Mouse (Mus musculus): ENCODE measurements at regions not wholly inside any gene's neighbourhood (a gene's known extent, or its start where the extent isn't known, plus 50 kb on each side); places are given as distances from the start of the nearest gene placed in this dataset.

DNA sequence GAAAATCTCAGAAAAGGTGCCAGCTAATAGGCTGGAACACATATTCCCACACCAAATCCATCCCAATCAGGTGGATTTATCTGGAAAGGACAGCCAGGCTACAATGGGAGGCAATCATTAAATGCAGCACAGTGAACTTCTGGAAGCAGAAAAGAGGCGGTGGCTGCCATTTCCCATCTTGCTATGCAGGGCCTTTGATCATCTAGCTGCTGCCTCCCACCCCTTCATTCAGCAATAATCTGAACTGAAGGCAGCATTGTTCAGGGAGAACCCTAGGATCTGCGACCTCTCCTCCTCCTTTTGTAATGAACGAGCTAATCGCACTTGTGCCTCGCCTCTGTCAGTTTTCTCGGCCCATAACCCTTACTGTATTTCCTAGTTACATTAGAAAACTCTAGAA lies 413.9 kb downstream of the Meis1 start:
- WGBS: 89% methylated on average over 6 of the region's 6 CpGs
- TF ChIP-seq CTCF (IDR thresholded peaks at IDR 0.05; ENCODE audit: extremely low read depth, insufficient read depth, insufficient read length, insufficient replicate concordance) (no peak), POLR2A (IDR thresholded peaks at IDR 0.05; ENCODE audit: low read depth, low read length) (no peak)
- no peak overlapping the region for H3K27ac ChIP-seq (ENCODE audit: insufficient read depth, low read length)
- H3K4me1 ChIP-seq (ENCODE audit: control insufficient read depth, insufficient read depth, insufficient read length): no peaks in the 10 kb centered on the region
- no peak overlapping the region for H3K4me3 ChIP-seq (ENCODE audit: extremely low read depth, insufficient read depth, insufficient read length)
- no peaks in the 10 kb centered on the region for H3K36me3 ChIP-seq (ENCODE audit: control insufficient read depth, insufficient read depth, low read length)
- DNase-seq (ENCODE audit: low read depth in 1 of 2, low spot score in 2 of 2): no peak
- H3K27me3 ChIP-seq (ENCODE audit: control insufficient read depth, insufficient read depth, low read length): no peaks in the 10 kb centered on the region

DNA sequence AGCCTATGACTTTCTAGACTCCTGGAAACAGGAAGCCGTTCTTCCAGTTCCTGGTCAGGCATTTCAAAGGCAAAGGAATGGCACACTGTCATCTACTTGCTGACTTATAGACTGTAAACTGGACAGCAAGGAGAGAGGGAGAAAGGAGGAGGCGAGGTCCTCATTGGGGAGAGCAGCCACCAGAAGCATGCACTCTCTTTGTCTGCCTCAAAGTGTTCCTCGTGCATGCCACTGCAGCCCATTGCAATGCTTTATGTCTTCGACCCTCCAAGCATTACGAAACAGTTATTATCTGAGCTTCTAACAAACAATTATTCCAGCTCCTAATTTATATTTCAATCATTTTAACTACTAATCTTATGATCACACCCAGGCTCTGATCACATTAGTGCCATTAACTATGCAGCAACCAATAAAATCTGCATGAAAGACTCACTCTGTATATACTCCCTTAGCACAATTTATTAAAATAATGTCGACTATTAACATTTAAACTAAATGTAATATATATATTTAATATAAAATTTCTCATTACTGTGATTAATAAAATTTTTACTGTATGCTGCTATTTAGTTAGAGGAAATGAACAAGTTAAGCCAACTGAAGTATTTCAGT lies 417.1 kb downstream of the Meis1 start:
- Histone ChIP-seq H3K4me3 (ENCODE audit: extremely low read depth, insufficient read depth, insufficient read length) (no peak overlapping the region), H3K36me3 (ENCODE audit: control insufficient read depth, insufficient read depth, low read length) (no peaks in the 10 kb centered on the region), H3K27me3 (ENCODE audit: control insufficient read depth, insufficient read depth, low read length) (no peaks in the 10 kb centered on the region), H3K4me1 (ENCODE audit: control insufficient read depth, insufficient read depth, insufficient read length) (no peaks in the 10 kb centered on the region), H3K27ac (ENCODE audit: insufficient read depth, low read length) (no peak overlapping the region)
- no peak for TF ChIP-seq CTCF (IDR thresholded peaks at IDR 0.05; ENCODE audit: extremely low read depth, insufficient read depth, insufficient read length, insufficient replicate concordance)
- 84% methylated on average over 6 of the region's 6 CpGs for WGBS
- DNase-seq (ENCODE audit: low read depth in 1 of 2, low spot score in 2 of 2): no peak

- no peak for DNase-seq (ENCODE audit: low read depth in 1 of 2, low spot score in 2 of 2)
- 81% methylated on average over 3 of the region's 3 CpGs for WGBS
- no peaks in the 10 kb centered on the region for H3K36me3 ChIP-seq (ENCODE audit: control insufficient read depth, insufficient read depth, low read length)
- no peak overlapping the region for H3K27ac ChIP-seq (ENCODE audit: insufficient read depth, low read length)
- no peak overlapping the region for H3K4me3 ChIP-seq (ENCODE audit: extremely low read depth, insufficient read depth, insufficient read length)
- H3K4me1 ChIP-seq (ENCODE audit: control insufficient read depth, insufficient read depth, insufficient read length): no peaks in the 10 kb centered on the region
- no peaks in the 10 kb centered on the region for H3K27me3 ChIP-seq (ENCODE audit: control insufficient read depth, insufficient read depth, low read length)
- no peak for TF ChIP-seq POLR2A (IDR thresholded peaks at IDR 0.05; ENCODE audit: low read depth, low read length)
- TF ChIP-seq CTCF (IDR thresholded peaks at IDR 0.05; ENCODE audit: extremely low read depth, insufficient read depth, insufficient read length, insufficient replicate concordance): no peak
Measured at GRCm38 (mm10) chr11:18598349-18598748, 420.4 kb downstream of the Meis1 start.

DNA sequence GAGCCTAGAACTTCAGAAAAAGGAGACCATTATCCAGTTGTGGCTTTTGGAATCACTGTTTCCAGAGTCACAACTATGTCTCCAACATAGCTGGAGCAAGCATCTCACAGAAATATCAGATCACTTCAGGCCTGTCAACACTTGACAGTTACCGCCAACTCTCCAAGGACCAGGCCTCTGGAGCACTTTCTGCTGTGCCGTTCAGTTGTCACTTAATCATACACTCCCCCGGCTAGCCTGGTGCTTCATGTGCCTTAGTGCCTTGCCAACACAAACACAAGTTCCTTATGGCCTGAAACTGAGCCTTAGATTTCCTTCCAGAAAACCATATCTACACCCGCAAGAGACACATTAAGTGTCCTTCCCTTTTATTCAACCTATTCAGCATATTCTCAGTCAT lies 421.8 kb downstream of the Meis1 start:
- no peaks in the 10 kb centered on the region for H3K27me3 ChIP-seq (ENCODE audit: control insufficient read depth, insufficient read depth, low read length)
- DNase-seq (ENCODE audit: low read depth in 1 of 2, low spot score in 2 of 2): no peak
- no peaks in the 10 kb centered on the region for H3K36me3 ChIP-seq (ENCODE audit: control insufficient read depth, insufficient read depth, low read length)
- TF ChIP-seq CTCF (IDR thresholded peaks at IDR 0.05; ENCODE audit: extremely low read depth, insufficient read depth, insufficient read length, insufficient replicate concordance) (no peak), POLR2A (IDR thresholded peaks at IDR 0.05; ENCODE audit: low read depth, low read length) (no peak)
- H3K27ac ChIP-seq (ENCODE audit: insufficient read depth, low read length): no peak overlapping the region
- no peak overlapping the region for H3K4me3 ChIP-seq (ENCODE audit: extremely low read depth, insufficient read depth, insufficient read length)
- H3K4me1 ChIP-seq (ENCODE audit: control insufficient read depth, insufficient read depth, insufficient read length): no peaks in the 10 kb centered on the region
- WGBS: 91% methylated on average over 4 of the region's 4 CpGs

- TF ChIP-seq CTCF (IDR thresholded peaks at IDR 0.05; ENCODE audit: extremely low read depth, insufficient read depth, insufficient read length, insufficient replicate concordance) (no peak), POLR2A (IDR thresholded peaks at IDR 0.05; ENCODE audit: low read depth, low read length) (no peak)
Measured at GRCm38 (mm10) chr11:18590487-18590886, 428.3 kb downstream of the Meis1 start.

DNA sequence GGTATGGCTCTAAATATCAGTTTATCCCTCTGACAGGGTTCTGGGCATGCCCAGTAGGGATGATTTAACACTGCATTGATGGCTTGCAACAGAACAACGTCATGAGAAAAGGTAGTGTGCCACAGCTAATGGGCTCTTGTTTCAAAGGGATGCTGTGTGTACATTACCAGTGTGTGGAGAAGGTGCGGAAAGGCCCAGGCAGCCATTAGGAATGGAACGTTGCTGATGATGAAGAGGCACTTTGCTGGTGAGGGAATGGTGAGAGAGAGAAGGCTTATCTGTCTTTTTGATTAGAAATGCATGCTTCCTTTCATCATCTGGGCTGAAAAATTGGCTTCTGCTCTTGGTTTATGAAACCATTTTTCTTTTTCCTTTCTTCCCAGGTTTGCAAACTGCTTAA lies 432.3 kb downstream of the Meis1 start:
- 85% methylated on average over 3 of the region's 3 CpGs for WGBS

More at GRCm38 (mm10) chr11:18590487-18590886, 428.3 kb downstream of the Meis1 start:
- Histone ChIP-seq H3K4me3 (ENCODE audit: extremely low read depth, insufficient read depth, insufficient read length) (no peak overlapping the region), H3K27ac (ENCODE audit: insufficient read depth, low read length) (no peak overlapping the region), H3K27me3 (ENCODE audit: control insufficient read depth, insufficient read depth, low read length) (no peaks in the 10 kb centered on the region), H3K4me1 (ENCODE audit: control insufficient read depth, insufficient read depth, insufficient read length) (no peaks in the 10 kb centered on the region), H3K36me3 (ENCODE audit: control insufficient read depth, insufficient read depth, low read length) (no peaks in the 10 kb centered on the region)
- 88% methylated on average over 1 of the region's 1 CpGs for WGBS
- no peak for DNase-seq (ENCODE audit: low read depth in 1 of 2, low spot score in 2 of 2)

DNA sequence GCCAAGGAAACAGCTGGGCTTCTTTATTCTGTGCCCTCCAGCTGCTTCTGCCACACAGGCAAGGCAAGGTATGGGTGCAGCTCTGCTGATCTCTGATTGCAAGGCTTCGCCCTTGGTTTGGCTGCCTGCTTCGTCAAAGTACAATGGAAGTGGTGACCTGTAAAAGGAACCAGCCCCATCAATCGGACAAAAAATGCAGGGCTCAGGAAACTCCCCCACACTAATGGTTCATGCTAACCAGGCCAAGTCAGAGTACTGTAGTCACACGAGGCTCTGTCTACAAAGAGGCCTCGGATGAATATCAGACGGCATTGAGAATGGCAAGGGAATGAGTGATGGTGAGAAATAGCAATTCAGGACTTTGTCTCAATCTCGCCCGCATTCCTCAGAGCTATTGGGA lies 433.8 kb downstream of the Meis1 start:
- DNase-seq (ENCODE audit: low read depth in 1 of 2, low spot score in 2 of 2): no peak
- no peaks in the 10 kb centered on the region for H3K36me3 ChIP-seq (ENCODE audit: control insufficient read depth, insufficient read depth, low read length)
- WGBS: 81% methylated on average over 8 of the region's 8 CpGs
- no peaks in the 10 kb centered on the region for H3K27me3 ChIP-seq (ENCODE audit: control insufficient read depth, insufficient read depth, low read length)
- no peak overlapping the region for H3K27ac ChIP-seq (ENCODE audit: insufficient read depth, low read length)
- TF ChIP-seq CTCF (IDR thresholded peaks at IDR 0.05; ENCODE audit: extremely low read depth, insufficient read depth, insufficient read length, insufficient replicate concordance): no peak
- TF ChIP-seq POLR2A (IDR thresholded peaks at IDR 0.05; ENCODE audit: low read depth, low read length): no peak
- no peak overlapping the region for H3K4me3 ChIP-seq (ENCODE audit: extremely low read depth, insufficient read depth, insufficient read length)
- H3K4me1 ChIP-seq (ENCODE audit: control insufficient read depth, insufficient read depth, insufficient read length): no peaks in the 10 kb centered on the region

More for the DNA sequence above, 432.3 kb downstream of the Meis1 start:
- H3K4me1 ChIP-seq (ENCODE audit: control insufficient read depth, insufficient read depth, insufficient read length): no peaks in the 10 kb centered on the region
- no peak for TF ChIP-seq CTCF (IDR thresholded peaks at IDR 0.05; ENCODE audit: extremely low read depth, insufficient read depth, insufficient read length, insufficient replicate concordance)
- no peak for TF ChIP-seq POLR2A (IDR thresholded peaks at IDR 0.05; ENCODE audit: low read depth, low read length)
- no peaks in the 10 kb centered on the region for H3K36me3 ChIP-seq (ENCODE audit: control insufficient read depth, insufficient read depth, low read length)
- H3K4me3 ChIP-seq (ENCODE audit: extremely low read depth, insufficient read depth, insufficient read length): no peak overlapping the region
- no peak overlapping the region for H3K27ac ChIP-seq (ENCODE audit: insufficient read depth, low read length)
- no peaks in the 10 kb centered on the region for H3K27me3 ChIP-seq (ENCODE audit: control insufficient read depth, insufficient read depth, low read length)
- DNase-seq (ENCODE audit: low read depth in 1 of 2, low spot score in 2 of 2): no peak

Measured in spleen, adult 2 months (tissue).